Mouse (Mus musculus): ENCODE data around the gene Asap2. TPM values are rescaled to one million over a fixed set of nuclear protein-coding genes. Genes with fewer than 3 reads are reported as not detected.

The Asap2 gene
- total and polyA plus RNA-seq, 3 experiments: 0.46 to 1.9 TPM; not detected in 1

DNA sequence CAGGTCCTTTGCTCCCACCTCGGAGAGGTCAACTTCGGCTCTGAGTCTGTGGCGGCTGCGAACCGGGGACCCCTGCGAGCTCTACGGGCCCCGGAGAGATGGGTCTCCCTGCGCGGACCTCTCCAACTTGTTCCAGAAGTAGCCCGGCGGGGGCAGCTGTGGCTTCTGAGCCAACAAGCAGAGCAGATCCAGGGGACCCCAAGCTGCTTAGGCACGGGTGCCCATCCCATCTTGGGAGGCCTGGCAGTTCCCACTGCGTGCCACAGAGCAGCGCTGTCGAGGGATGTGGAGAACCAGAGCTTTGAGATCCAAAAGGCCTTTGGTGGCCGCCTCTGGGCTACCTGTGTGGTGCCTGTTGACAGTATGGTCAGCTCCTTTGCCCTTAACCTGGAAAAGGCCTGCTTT lies 122.2 kb downstream of the Asap2 start:
- Histone ChIP-seq H3K27ac (ENCODE audit: control insufficient read depth, low read depth, low read length) (no peak overlapping the region), H3K36me3 (ENCODE audit: control insufficient read depth in 1 of 2, insufficient read depth in 2 of 2, low read length in 2 of 2) (no peaks in the 10 kb centered on the region), H3K27me3 (ENCODE audit: control insufficient read depth in 1 of 2, insufficient read depth in 2 of 2, low read length in 2 of 2) (no peaks in the 10 kb centered on the region; a peak in 1 of 4 replicates), H3K4me1 (ENCODE audit: control insufficient read depth in 1 of 2, insufficient read depth in 2 of 2, low read length in 2 of 2) (no peaks in the 10 kb centered on the region), H3K9ac (ENCODE audit: control insufficient read depth, low read depth, low read length, poor library complexity, severe bottlenecking) (no peak overlapping the region), H3K79me2 (ENCODE audit: control insufficient read depth, insufficient read depth, low read length, poor library complexity) (no peaks in the 10 kb centered on the region), H3K9me3 (replicated peaks; ENCODE audit: insufficient read depth, low read length) (no peaks in the 10 kb centered on the region), H3K4me3 (ENCODE audit: control insufficient read depth in 1 of 2, insufficient read depth in 1 of 2, low read depth in 2 of 2, low read length in 2 of 2) (peak overlapping the region; percentile 4 to 56; a peak in 3 of 4 replicates)
- DNase-seq (ENCODE audit: low read depth, low spot score): peak; percentile 25
- TF ChIP-seq MEF2A (IDR thresholded peaks at IDR 0.05; ENCODE audit: extremely low read depth, insufficient replicate concordance, low read depth, low read length, poor library complexity, severe bottlenecking) (no peak), SMC3 (IDR thresholded peaks at IDR 0.05; ENCODE audit: low read depth, low read length) (peak; percentile 22)

DNA sequence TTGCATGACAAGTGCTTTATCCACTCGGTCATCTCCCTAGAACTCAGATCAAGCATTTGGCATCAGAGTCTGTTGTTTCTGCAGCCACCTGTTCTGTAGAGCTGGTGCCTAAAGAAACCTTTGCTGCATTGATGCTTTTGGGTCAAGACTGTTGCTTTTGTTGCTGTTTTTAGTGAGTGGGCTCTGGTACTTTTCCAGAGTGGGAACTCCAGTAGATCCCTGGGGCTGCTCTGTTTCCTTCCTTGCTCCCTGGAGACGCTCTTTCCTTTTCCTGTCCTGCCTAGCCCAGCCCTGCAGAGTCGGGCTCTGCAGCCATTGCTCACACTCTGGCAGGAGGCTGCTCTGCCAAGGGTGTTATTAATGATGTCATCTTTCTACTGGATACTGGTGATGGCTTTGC lies 129.2 kb downstream of the Asap2 start:
- no peaks in the 10 kb centered on the region for H3K4me1 ChIP-seq (ENCODE audit: control insufficient read depth in 1 of 2, insufficient read depth in 2 of 2, low read length in 2 of 2)
- TF ChIP-seq MAX (IDR thresholded peaks at IDR 0.05; ENCODE audit: low read length) (no peak), BHLHE40 (IDR thresholded peaks at IDR 0.05; ENCODE audit: borderline replicate concordance, low read depth, low read length) (no peak), ZC3H11A (IDR thresholded peaks at IDR 0.05; ENCODE audit: low read depth, low read length) (no peak), NRF1 (IDR thresholded peaks at IDR 0.05; ENCODE audit: insufficient read depth, low read depth, low read length, poor library complexity, severe bottlenecking) (no peak), CHD1 (IDR thresholded peaks at IDR 0.05; ENCODE audit: low read depth, low read length) (no peak), ETS1 (IDR thresholded peaks at IDR 0.05; ENCODE audit: low read depth, low read length) (no peak), CHD2 (IDR thresholded peaks at IDR 0.05; ENCODE audit: low read length) (no peak), HCFC1 (IDR thresholded peaks at IDR 0.05; ENCODE audit: low read depth, low read length) (no peak), POLR2A (IDR thresholded peaks at IDR 0.05; ENCODE audit: control insufficient read depth in 1 of 2, insufficient read depth in 1 of 2, low read depth in 1 of 2, low read length in 2 of 2, poor library complexity in 1 of 2) (no peak), KAT2A (conservative IDR thresholded peaks at IDR 0.05; ENCODE audit: low read depth, low read length) (no peak), JUND (IDR thresholded peaks at IDR 0.05; ENCODE audit: low read depth, low read length) (no peak), SIN3A (IDR thresholded peaks at IDR 0.05; ENCODE audit: low read length) (no peak), POLR2AphosphoS2 (IDR thresholded peaks at IDR 0.05; ENCODE audit: low read length) (no peak), SMC3 (IDR thresholded peaks at IDR 0.05; ENCODE audit: low read depth, low read length) (no peak), UBTF (IDR thresholded peaks at IDR 0.05; ENCODE audit: borderline replicate concordance, insufficient read depth, low read depth, low read length) (no peak), ZNF384 (IDR thresholded peaks at IDR 0.05; ENCODE audit: low read depth, low read length) (no peak)

More for the DNA sequence above, 129.2 kb downstream of the Asap2 start:
- H3K27me3 ChIP-seq (ENCODE audit: control insufficient read depth in 1 of 2, insufficient read depth in 2 of 2, low read length in 2 of 2): no peaks in the 10 kb centered on the region
- no peak overlapping the region for H3K4me3 ChIP-seq (ENCODE audit: control insufficient read depth in 1 of 2, insufficient read depth in 1 of 2, low read depth in 2 of 2, low read length in 2 of 2)
- H3K9ac ChIP-seq (ENCODE audit: control insufficient read depth, low read depth, low read length, poor library complexity, severe bottlenecking): no peak overlapping the region
- no peaks in the 10 kb centered on the region for H3K9me3 ChIP-seq (replicated peaks; ENCODE audit: insufficient read depth, low read length)
- no peaks in the 10 kb centered on the region for H3K79me2 ChIP-seq (ENCODE audit: control insufficient read depth, insufficient read depth, low read length, poor library complexity)
- no peak overlapping the region for H3K27ac ChIP-seq (ENCODE audit: control insufficient read depth, low read depth, low read length)
- H3K36me3 ChIP-seq (ENCODE audit: control insufficient read depth in 1 of 2, insufficient read depth in 2 of 2, low read length in 2 of 2): no peaks in the 10 kb centered on the region
- no peak for DNase-seq (ENCODE audit: low read depth, low spot score)

Measured in MEL (cell line).